Mouse (Mus musculus): ENCODE results near the gene 9330161L09Rik. TPM values are rescaled to one million over a fixed set of nuclear protein-coding genes. Genes with fewer than 3 reads are reported as not detected.

Gene 9330161L09Rik
- polyA plus RNA-seq (2012; rRNA removed): 0.71 and 0.76 TPM in 2 replicates

DNA sequence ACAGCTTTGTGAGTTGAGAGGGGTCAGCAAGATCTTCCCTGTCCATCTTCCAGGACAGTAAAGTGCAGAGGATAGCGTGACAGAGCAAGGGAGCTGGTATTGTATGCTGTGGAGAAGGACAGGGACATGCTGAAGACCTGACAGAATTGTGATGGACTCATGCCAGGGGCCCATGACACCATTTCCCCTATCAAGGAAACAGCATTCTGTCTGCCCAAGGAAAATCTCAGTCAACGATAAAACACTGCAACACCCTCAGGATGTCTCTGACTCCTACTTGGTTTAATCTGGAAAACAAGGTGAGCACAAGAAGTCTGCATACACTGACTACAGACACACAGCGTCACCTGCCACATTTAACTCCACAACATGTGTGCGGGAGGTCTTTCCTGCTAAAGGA is at the start of gene 9330161L09Rik:
TSS of gene 9330161L09Rik (minus strand) at position 101 of the 400 bp plus-strand sequence.

DNA sequence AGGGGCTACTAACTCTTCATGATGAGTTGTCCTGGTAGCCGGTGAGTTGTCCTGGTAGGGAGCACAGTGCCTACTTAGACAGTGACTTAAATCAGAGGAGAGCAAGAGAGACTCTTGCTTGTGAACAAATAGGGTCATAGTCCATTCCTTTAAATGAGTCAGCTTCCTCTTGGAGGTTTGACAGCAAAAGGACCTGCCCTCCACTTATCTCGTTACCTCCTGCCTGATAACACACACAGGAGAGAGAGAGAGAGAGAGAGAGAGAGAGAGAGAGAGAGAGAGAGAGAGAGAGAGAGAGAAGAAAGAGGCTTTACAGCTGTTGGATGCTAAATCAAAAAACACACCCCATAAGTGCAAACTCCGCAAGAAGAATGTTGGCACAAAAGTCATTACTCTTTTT is 49.5 kb upstream of the 9330161L09Rik start, which contains the start of gene Ifi27l2b:
TSS of gene Ifi27l2b (minus strand) at position 84 of the 400 bp plus-strand sequence.

DNA sequence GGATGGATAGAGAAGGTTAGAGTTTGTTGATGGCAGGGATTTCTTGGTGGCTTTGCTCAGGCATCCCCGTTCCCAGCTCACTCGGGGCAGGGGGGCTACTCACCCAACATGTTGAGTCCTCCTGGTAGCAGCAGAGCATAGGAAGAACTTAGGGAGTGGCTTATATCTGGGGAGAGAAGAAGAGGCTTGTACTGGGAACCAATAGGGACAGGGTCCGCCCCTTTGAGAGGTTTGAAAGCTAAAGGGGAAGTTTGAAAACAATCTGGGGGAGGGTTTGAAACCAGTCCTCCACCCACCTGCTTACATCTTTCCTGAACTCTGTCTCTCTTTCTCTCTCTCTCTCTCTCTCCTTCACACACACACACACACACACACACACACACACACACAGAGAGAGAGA is 35.9 kb upstream of the 9330161L09Rik start, which contains the start of gene Ifi27l2a:
TSS of gene Ifi27l2a (minus strand) at position 157 of the 400 bp plus-strand sequence.

DNA sequence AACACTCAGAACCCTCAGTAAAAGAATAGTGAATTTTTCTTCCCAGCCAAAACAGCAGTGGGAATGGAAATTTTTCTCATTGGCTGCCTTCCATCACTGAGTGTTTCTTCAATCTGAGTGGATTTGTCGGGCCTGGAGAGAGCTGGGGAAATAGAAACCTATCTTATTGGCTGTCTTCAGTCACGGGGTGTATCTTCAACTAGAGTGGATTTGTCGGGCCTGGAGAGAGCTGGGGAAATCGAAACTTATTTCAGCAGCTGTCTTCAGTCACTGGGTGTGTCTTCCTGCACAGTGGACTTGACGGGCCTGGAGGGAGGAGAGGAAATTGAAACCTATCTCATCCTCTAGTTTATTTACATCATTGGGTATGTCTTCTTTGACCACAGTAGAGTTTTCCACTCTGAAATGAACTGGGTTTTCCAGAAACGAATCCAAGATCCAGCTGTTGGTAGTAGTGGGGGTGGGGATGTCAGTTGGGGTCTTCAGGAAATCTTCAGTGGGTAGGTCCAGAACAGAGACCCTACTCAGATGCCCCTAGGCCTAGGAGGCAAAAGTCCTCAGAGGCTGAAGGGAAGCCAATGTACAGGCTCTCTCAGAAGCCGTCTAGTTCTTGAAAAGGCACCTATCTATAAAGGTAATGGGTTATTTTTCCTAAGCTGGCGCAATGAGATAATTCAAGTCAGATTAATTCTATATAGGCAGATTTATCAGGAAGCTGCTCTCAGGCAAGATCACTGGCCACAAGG is 26.5 kb upstream of the 9330161L09Rik start, which contains the start of gene Ifi27:
TSS of gene Ifi27 (plus strand) at position 226 of the 746 bp plus-strand sequence.

DNA sequence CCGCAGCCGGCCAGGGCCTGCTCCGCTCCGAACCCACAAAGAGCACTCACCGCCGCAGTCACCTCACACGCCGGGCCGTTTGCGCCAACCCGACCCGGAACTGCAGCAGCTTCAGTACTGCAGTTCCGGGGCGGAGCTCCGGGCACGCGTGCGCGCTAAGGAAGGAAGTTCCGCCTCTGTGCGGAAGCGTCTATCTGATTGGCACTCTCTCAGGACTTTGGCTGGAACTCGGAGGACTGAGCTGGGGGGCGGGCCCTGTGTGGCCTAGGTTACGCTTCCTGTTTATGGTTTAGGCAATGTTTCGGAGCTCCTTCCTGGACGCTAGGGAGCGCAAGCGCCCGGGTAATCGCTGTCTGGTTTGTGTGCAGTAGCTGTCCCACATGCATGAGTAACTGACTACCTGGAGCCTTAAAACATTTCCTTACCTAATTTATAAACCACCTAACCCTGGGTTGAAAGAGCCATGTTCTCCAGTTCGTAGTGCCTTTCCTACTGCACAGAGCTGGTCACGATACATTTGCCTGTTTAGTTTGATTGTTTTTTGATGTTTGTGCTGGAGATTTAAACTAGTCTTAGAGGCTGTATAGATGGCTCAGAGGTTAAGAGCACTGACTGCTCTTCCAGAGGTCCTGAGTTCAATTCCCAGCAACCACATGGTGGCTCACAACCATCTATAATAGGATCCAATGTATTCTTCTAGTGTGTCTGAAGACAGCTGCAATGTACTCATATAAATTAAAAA is 18.3 kb upstream of the 9330161L09Rik start, which contains the start of gene Ddx24:
TSS of gene Ddx24 (minus strand) at position 102 of the 742 bp plus-strand sequence.

DNA sequence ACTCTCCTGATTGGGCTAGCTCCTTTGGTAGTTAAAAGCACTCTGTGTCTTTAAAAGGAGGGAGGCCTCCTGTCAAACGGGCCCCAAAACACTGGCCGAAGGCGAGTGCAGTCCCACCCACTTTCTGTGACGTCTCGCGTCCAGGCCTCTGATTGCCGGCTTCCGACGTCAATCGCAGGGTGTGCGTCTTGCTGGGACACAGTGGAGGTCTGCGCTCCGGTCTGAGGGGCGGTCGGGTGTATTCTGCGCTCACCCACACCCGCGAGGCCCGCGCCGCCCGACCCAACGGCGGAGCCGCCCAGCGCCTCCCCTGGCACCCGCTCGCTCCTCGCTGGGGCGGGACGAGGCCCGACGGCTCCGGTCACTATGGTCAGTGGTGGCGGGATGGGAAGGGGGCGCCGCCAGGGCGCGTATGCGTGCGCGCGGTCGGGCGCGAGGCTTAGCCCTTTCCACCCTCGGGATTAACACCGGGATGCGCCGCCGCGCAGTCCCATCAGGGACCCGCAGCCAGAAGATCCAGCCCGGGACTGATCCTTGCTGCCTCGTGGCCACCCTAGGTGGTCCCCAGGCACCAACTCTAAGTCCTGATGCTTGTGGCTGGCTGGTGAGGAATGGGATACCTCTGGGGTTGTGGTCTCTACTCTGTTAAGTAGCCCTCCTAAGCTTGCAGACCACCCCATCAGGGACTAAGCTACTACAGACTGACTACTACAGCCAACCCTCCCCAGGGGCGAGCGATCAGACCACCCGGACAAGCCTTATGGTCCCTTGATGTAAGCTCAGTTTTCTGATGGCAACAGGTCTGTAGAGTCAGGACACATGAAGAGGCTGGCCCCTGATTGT is 18.9 kb downstream of the 9330161L09Rik start, which contains the start of gene Otub2:
TSS of gene Otub2 (plus strand) at position 178 of the 843 bp plus-strand sequence.

Other genes with a start within 250 kb of the 9330161L09Rik start
- 4.9 and 5.9 TPM in 2 replicates for gene Prima1, start 165.7 kb downstream of the 9330161L09Rik start, polyA plus RNA-seq (2012; rRNA removed)
- gene Fam181a, start 96.8 kb downstream of the 9330161L09Rik start, polyA plus RNA-seq (2012; rRNA removed): 0.71 and 0.93 TPM in 2 replicates
- gene Asb2, start 51.8 kb downstream of the 9330161L09Rik start, polyA plus RNA-seq (2012; rRNA removed): 105 and 124 TPM in 2 replicates
- gene Otub2, start 19.1 kb downstream of the 9330161L09Rik start, polyA plus RNA-seq (2012; rRNA removed): 6.1 and 7.6 TPM in 2 replicates
- gene Ddx24, start 18.0 kb upstream of the 9330161L09Rik start, polyA plus RNA-seq (2012; rRNA removed): 46.0 and 53.9 TPM in 2 replicates
- 565 and 703 TPM in 2 replicates for gene Ifi27, start 26.4 kb upstream of the 9330161L09Rik start, polyA plus RNA-seq (2012; rRNA removed)
- 762 and 1,011 TPM in 2 replicates for gene Ifi27l2a, start 35.9 kb upstream of the 9330161L09Rik start, polyA plus RNA-seq (2012; rRNA removed)
- gene Ifi27l2b, start 49.4 kb upstream of the 9330161L09Rik start, polyA plus RNA-seq (2012; rRNA removed): 0.43 TPM in 1 of 2 replicates, not detected in the other
- gene Ppp4r4, start 124.5 kb upstream of the 9330161L09Rik start, polyA plus RNA-seq (2012; rRNA removed): 0.92 and 1.1 TPM in 2 replicates
- 0.05 TPM in 1 of 2 replicates, not detected in the other for gene Serpina10, start 223.6 kb upstream of the 9330161L09Rik start, polyA plus RNA-seq (2012; rRNA removed)
- 0.29 TPM in 1 of 2 replicates, not detected in the other for gene Serpina6, start 249.4 kb upstream of the 9330161L09Rik start, polyA plus RNA-seq (2012; rRNA removed)